In genomic region chr5:63812509-63812865, GRCm38 (mm10) we compare ENCODE assay signal across 9 mouse cellular contexts. TPM values are rescaled to one million over a fixed set of nuclear protein-coding genes. Genes with fewer than 3 reads are reported as not detected.
DNase-seq lines count a peak whose midpoint lies in the region; ATAC-seq and TF ChIP-seq lines count a peak whose summit lies in the region.
"Had no signal": no experiment of that assay in that cellular context is flagged by ENCODE, and none has a peak within 500 bp of the region (broad histone marks: within the 10 kb centered on the region; RNA-seq: fewer than 3 reads in every experiment).

No protein-coding gene starts in this region.

- 0 out of 2 replicates have a peak, but pooled peaks cover 7% of the 10 kb centered on the region for H3K4me1 ChIP-seq in heart, postnatal 0 days (ENCODE audit: control insufficient read depth, insufficient read depth)
- no peaks in the 10 kb centered on the region; the same call in 1 of the 2 replicates for H3K4me1 ChIP-seq in cortical plate, adult 2 months (ENCODE audit: control insufficient read depth, insufficient read depth, low read length)
- peaks cover 10% of the 10 kb centered on the region; the same call in 1 of the 2 replicates for H3K4me1 ChIP-seq in hindbrain, embryonic 13.5 days (replicated peaks)
- no peaks in the 10 kb centered on the region for H3K4me1 ChIP-seq in midbrain, embryonic 11.5 days (ENCODE audit: control insufficient read depth, insufficient read depth, low read length)

- H3K9ac ChIP-seq in heart, postnatal 0 days (replicated peaks; ENCODE audit: low read depth, low read length) = no peak overlapping the region
- H3K9ac ChIP-seq in hindbrain, embryonic 13.5 days = peak overlapping the region; percentile 75
- H3K9ac ChIP-seq in midbrain, embryonic 11.5 days (ENCODE audit: low read length) = peak overlapping the region; percentile 60

- TF ChIP-seq POLR2A in cortical plate, adult 2 months (IDR thresholded peaks at IDR 0.05; ENCODE audit: extremely low read depth, insufficient read depth, low read length) = no peak

- H3K36me3 ChIP-seq in heart, postnatal 0 days (replicated peaks; ENCODE audit: control insufficient read depth, insufficient read depth, low read length) = no peaks in the 10 kb centered on the region
- H3K36me3 ChIP-seq in hindbrain, embryonic 13.5 days = peaks cover 6% of the 10 kb centered on the region
- H3K36me3 ChIP-seq in midbrain, embryonic 11.5 days (ENCODE audit: control insufficient read depth, insufficient read depth, low read length) = no peaks in the 10 kb centered on the region
- H3K36me3 ChIP-seq: G1E had no signal

- peaks cover 31% of the 10 kb centered on the region for H3K27me3 ChIP-seq in heart, postnatal 0 days (ENCODE audit: control insufficient read depth, insufficient read depth, low read length)
- H3K27me3 ChIP-seq in hindbrain, embryonic 13.5 days = peaks cover 30% of the 10 kb centered on the region
- H3K27me3 ChIP-seq in midbrain, embryonic 11.5 days (ENCODE audit: control insufficient read depth, insufficient read depth, low read length) = peaks cover 19% of the 10 kb centered on the region

- peak overlapping the region; percentile 71 for H3K4me2 ChIP-seq in heart, postnatal 0 days (ENCODE audit: low read depth, low read length)
- H3K4me2 ChIP-seq in hindbrain, embryonic 13.5 days = peak overlapping the region; percentile 95
- H3K4me2 ChIP-seq in midbrain, embryonic 11.5 days = peak overlapping the region; percentile 95

- intact Hi-C loops in heart, postnatal 10 days (cut with DNase I) = loop anchor here (10.0 kb wide), 2 partner anchors 262 to 462 kb away; no protein-coding TSS in a partner anchor

- DNase-seq in heart, postnatal 0 days (ENCODE audit: low spot score) = no peak
- DNase-seq in heart, postnatal 10 days = no peak
- no peak for DNase-seq in midbrain, embryonic 11.5 days (ENCODE audit: low spot score, missing footprints)
- no peak for DNase-seq in cerebellum, postnatal 36 days
- DNase-seq in urinary bladder, postnatal 4 days (ENCODE audit: low spot score in 2 of 2) = no peak
- no peak for DNase-seq in kidney, adult 11 months

- no peak overlapping the region for H3K27ac ChIP-seq in heart, postnatal 0 days (ENCODE audit: low read depth)
- H3K27ac ChIP-seq in cortical plate, adult 2 months (ENCODE audit: insufficient read depth, low read length) = no peak overlapping the region
- H3K27ac ChIP-seq in hindbrain, embryonic 13.5 days = no peak overlapping the region
- H3K27ac ChIP-seq in midbrain, embryonic 11.5 days (ENCODE audit: low read depth, low read length) = no peak overlapping the region

- WGBS in heart, postnatal 0 days = 2% methylated on average over 26 of the region's 26 CpGs
- 2% methylated on average over 25 of the region's 26 CpGs for WGBS in hindbrain, embryonic 13.5 days
- 2% methylated on average over 26 of the region's 26 CpGs for WGBS in midbrain, embryonic 11.5 days

- no peak for TF ChIP-seq CTCF in heart, postnatal 0 days (IDR thresholded peaks at IDR 0.05; ENCODE audit: low read depth)
- no peak for TF ChIP-seq CTCF in cortical plate, adult 2 months (IDR thresholded peaks at IDR 0.05; ENCODE audit: extremely low read depth, insufficient read depth, low read length)

- TF ChIP-seq EP300 in heart, postnatal 0 days (IDR thresholded peaks at IDR 0.05; ENCODE audit: low read depth) = no peak

- peak overlapping the region; percentile 48 for H3K4me3 ChIP-seq in heart, postnatal 0 days (ENCODE audit: low read depth, low read length)
- H3K4me3 ChIP-seq in cortical plate, adult 2 months (ENCODE audit: insufficient read depth, low read length) = peak overlapping the region; percentile 40
- H3K4me3 ChIP-seq in hindbrain, embryonic 13.5 days = peak overlapping the region; percentile 58
- H3K4me3 ChIP-seq in midbrain, embryonic 11.5 days (ENCODE audit: low read depth, low read length) = peak overlapping the region; percentile 49

- ATAC-seq in heart, postnatal 0 days (ENCODE audit: insufficient read depth, low read depth) = no peak
- ATAC-seq in hindbrain, embryonic 13.5 days (ENCODE audit: low FRiP score) = no peak
- no peak for ATAC-seq in midbrain, embryonic 11.5 days (ENCODE audit: low FRiP score)

- no peaks in the 10 kb centered on the region for H3K9me3 ChIP-seq in heart, postnatal 0 days (replicated peaks; ENCODE audit: control insufficient read depth, low read length)
- H3K9me3 ChIP-seq in hindbrain, embryonic 13.5 days = no peaks in the 10 kb centered on the region
- no peaks in the 10 kb centered on the region for H3K9me3 ChIP-seq in midbrain, embryonic 11.5 days (ENCODE audit: control insufficient read depth, low read length)

RNA-seq across cellular contexts. Expression of gene 0610040J01Rik, which starts 0.3 kb away (rescaled TPM):
- 0.11 and 3.2 TPM in 2 replicates for total RNA-seq in heart, postnatal 0 days (2014; rRNA removed; ENCODE audit: low replicate concordance)
- 0.53 and 1.0 TPM in 2 replicates for polyA plus RNA-seq in heart, postnatal 0 days (2015; fragmentation: Nextera tagmentation; extraction: Ambion mirVana)
- total RNA-seq in heart, postnatal 10 days (2021) = 1 to 10 TPM in 1 of 2 experiments, under 1 TPM in 1; 0.93 to 1.2 TPM
- polyA plus RNA-seq in cortical plate, adult 2 months (2012; rRNA removed) = 7.0 and 7.1 TPM in 2 replicates
- 3.8 and 3.9 TPM in 2 replicates for polyA plus RNA-seq in hindbrain, embryonic 13.5 days (2015; fragmentation: Nextera tagmentation; extraction: Ambion mirVana)
- polyA plus RNA-seq in midbrain, embryonic 11.5 days (2014; fragmentation: Nextera tagmentation; extraction: Ambion mirVana) = 0.90 and 0.96 TPM in 2 replicates
- total RNA-seq: G1E had no signal
- polyA plus RNA-seq: G1E had no signal
